In genomic region chr10:39369502-39369931, GRCm38 (mm10) we compare ENCODE assay signal across 8 mouse cellular contexts. TPM values are rescaled to one million over a fixed set of nuclear protein-coding genes. Genes with fewer than 3 reads are reported as not detected.
A peak's percentile ranks its signal among the peaks of the same experiment; 100 is the strongest.
DNase-seq lines count a peak whose midpoint lies in the region; ATAC-seq lines count a peak whose summit lies in the region.

No protein-coding gene starts in this region.

- ATAC-seq in erythroblast, adult 5-6 weeks (replicated peaks; ENCODE audit: low FRiP score, poor library complexity, severe bottlenecking), result peak; percentile 88
- ATAC-seq in kidney, embryonic 15.5 days (replicated peaks; ENCODE audit: low FRiP score), result peak; percentile 99
- peak; percentile 94 for ATAC-seq in monocyte, adult 5-6 weeks (replicated peaks; ENCODE audit: insufficient number of reproducible peaks, low FRiP score, low TSS enrichment, poor library complexity, severe bottlenecking)

- peak overlapping the region; percentile 95 for H3K27ac ChIP-seq in heart, embryonic 10.5 days
- peak overlapping the region; percentile 91 for H3K27ac ChIP-seq in kidney, embryonic 15.5 days

- WGBS in heart, embryonic 10.5 days, result under 1% methylated on average over 44 of the region's 44 CpGs
- WGBS in kidney, embryonic 15.5 days, result 0% methylated on average over 43 of the region's 44 CpGs

- H3K4me1 ChIP-seq in heart, embryonic 10.5 days, result peaks cover 29% of the 10 kb centered on the region
- peaks cover 20% of the 10 kb centered on the region for H3K4me1 ChIP-seq in kidney, embryonic 15.5 days

- H3K4me2 ChIP-seq in kidney, embryonic 15.5 days, result peak overlapping the region; percentile 93

- DNase-seq in 416B (ENCODE audit: low read depth), result peak; percentile 94
- DNase-seq in brain, adult 2 months (ENCODE audit: low read depth, low spot score), result peak; percentile 98
- DNase-seq in heart, embryonic 10.5 days (ENCODE audit: low spot score), result peak; percentile 99
- DNase-seq in liver, result peak; percentile 98
- peak; percentile 90 to 93 for DNase-seq in spleen, postnatal 4 days (ENCODE audit: low spot score in 2 of 2)

- H3K9me3 ChIP-seq in heart, embryonic 10.5 days, result no peaks in the 10 kb centered on the region
- no peaks in the 10 kb centered on the region for H3K9me3 ChIP-seq in kidney, embryonic 15.5 days (replicated peaks)

- peak overlapping the region; percentile 84 for H3K9ac ChIP-seq in kidney, embryonic 15.5 days

- no peaks in the 10 kb centered on the region for H3K27me3 ChIP-seq in heart, embryonic 10.5 days (ENCODE audit: insufficient read depth, poor library complexity, severe bottlenecking)
- H3K27me3 ChIP-seq in kidney, embryonic 15.5 days, result peaks cover 14% of the 10 kb centered on the region

- H3K4me3 ChIP-seq in heart, embryonic 10.5 days, result peak overlapping the region; percentile 96
- H3K4me3 ChIP-seq in kidney, embryonic 15.5 days (replicated peaks), result peak overlapping the region; percentile 91

- no peaks in the 10 kb centered on the region for H3K36me3 ChIP-seq in heart, embryonic 10.5 days
- no peaks in the 10 kb centered on the region for H3K36me3 ChIP-seq in kidney, embryonic 15.5 days

RNA-seq across cellular contexts. Expression of gene Fyn, which starts 0.9 kb away (rescaled TPM):
- 2.5 and 3.7 TPM in 2 replicates for total RNA-seq in erythroblast, adult 5-6 weeks (2015; ENCODE audit: low replicate concordance)
- total RNA-seq in erythroblast, adult 5-6 weeks (2017; ENCODE audit: low replicate concordance), result 5.6 and 5.7 TPM in 2 replicates
- 12.9 and 20.8 TPM in 2 replicates for polyA plus RNA-seq in heart, embryonic 10.5 days (2016; fragmentation: Nextera tagmentation; extraction: Ambion mirVana)
- polyA plus RNA-seq in kidney, embryonic 15.5 days (2015; fragmentation: Nextera tagmentation; extraction: Ambion mirVana), result 26.2 and 27.0 TPM in 2 replicates
- 231 to 385 TPM (median 255 TPM) in 3 replicates for total RNA-seq in monocyte, adult 5-6 weeks (2017)

Comparison
In these comparisons a context has a peak if more than half of its experiments do, and no peak if none do; other contexts are left out.
1. Peak in every context shown above with its lines: DNase-seq, ATAC-seq, H3K4me3 ChIP-seq and H3K27ac ChIP-seq.
2. RNA of gene Fyn, which starts 0.9 kb away (total RNA-seq): 231 to 385 TPM in monocyte, adult 5-6 weeks; 2.5 to 5.7 TPM in erythroblast, adult 5-6 weeks; every median in the first group is over 10 times any median in the second.